Mouse (Mus musculus) lung, embryonic 14.5 days (tissue): ENCODE data around the gene Nfatc2. TPM values are rescaled to one million over a fixed set of nuclear protein-coding genes. Genes with fewer than 3 reads are reported as not detected.

Source experiments
- ATAC-seq: fragments of 200-750 bp; cut with Nextera tagmentation; 2 replicates; pipeline ENCODE4 v1.8.0; 2017; ENCODE audit warnings: mild to moderate bottlenecking, moderate TSS enrichment, moderate library complexity; ENCODE audit not compliant: insufficient read depth
- DNase-seq: peaks from one replicate; pipeline ENCODE4 v3.0.0-alpha.2; 2015
- H3K27ac ChIP-seq: fragments of 300-500 bp; sonication (generic); 2 replicates; pipeline ENCODE4 v1.5.1; 2014; ENCODE audit warnings: low read depth, mild to moderate bottlenecking, moderate library complexity
- H3K27me3 ChIP-seq: fragments of 300-500 bp; sonication (generic); 2 replicates; pipeline ENCODE4 v1.6.1; 2014; ENCODE audit warnings: low read length, control low read depth; ENCODE audit not compliant: insufficient read depth
- H3K36me3 ChIP-seq: fragments of 300-500 bp; sonication (generic); 2 replicates; pipeline ENCODE4 v1.6.1; 2014; ENCODE audit warnings: control low read depth; ENCODE audit not compliant: insufficient read depth
- H3K4me1 ChIP-seq: fragments of 300-500 bp; sonication (generic); 2 replicates; pipeline ENCODE4 v1.6.1; 2014; ENCODE audit warnings: antibody characterized with exemption, control low read depth; ENCODE audit not compliant: insufficient read depth
- H3K4me2 ChIP-seq: fragments of 300-500 bp; sonication (generic); 2 replicates; pipeline ENCODE4 v1.6.1; 2014; ENCODE audit warnings: mild to moderate bottlenecking
- H3K4me3 ChIP-seq: fragments of 300-500 bp; sonication (generic); 2 replicates; pipeline ENCODE4 v1.5.1; 2014; ENCODE audit warnings: low read depth, low read length
- H3K9ac ChIP-seq: fragments of 300-500 bp; sonication (generic); 2 replicates; pipeline ENCODE4 v1.6.1; 2014
- H3K9me3 ChIP-seq: fragments of 300-500 bp; sonication (generic); 2 replicates; pipeline ENCODE4 v1.6.1; 2016; ENCODE audit warnings: low read depth, low read length, control low read depth
- CTCF ChIP-seq: IDR thresholded peaks from 2 replicates; pipeline ENCODE4 v1.5.1; 2016; ENCODE audit warnings: antibody characterized with exemption, low read depth
- WGBS: fragments of 180-500 bp; shearing (Covaris S2); extraction: QIAGEN DNeasy Blood & Tissue Kit; methylation state at CpG from one replicate; pipeline ENCODE4 v1.1.7; 2014; 5-methylcytosine and 5-hydroxymethylcytosine counted together
- polyA plus RNA-seq: library from polyadenylated mRNA; unstranded; fragments of >200 nt; fragmentation: Nextera tagmentation; extraction: Ambion mirVana; gene quantifications from 2 replicates; pipeline ENCODE4 v1.2.1, GENCODE M21; 2014

Gene Nfatc2
- polyA plus RNA-seq, 1 experiment from 2014 or later = 2.3 TPM

DNA sequence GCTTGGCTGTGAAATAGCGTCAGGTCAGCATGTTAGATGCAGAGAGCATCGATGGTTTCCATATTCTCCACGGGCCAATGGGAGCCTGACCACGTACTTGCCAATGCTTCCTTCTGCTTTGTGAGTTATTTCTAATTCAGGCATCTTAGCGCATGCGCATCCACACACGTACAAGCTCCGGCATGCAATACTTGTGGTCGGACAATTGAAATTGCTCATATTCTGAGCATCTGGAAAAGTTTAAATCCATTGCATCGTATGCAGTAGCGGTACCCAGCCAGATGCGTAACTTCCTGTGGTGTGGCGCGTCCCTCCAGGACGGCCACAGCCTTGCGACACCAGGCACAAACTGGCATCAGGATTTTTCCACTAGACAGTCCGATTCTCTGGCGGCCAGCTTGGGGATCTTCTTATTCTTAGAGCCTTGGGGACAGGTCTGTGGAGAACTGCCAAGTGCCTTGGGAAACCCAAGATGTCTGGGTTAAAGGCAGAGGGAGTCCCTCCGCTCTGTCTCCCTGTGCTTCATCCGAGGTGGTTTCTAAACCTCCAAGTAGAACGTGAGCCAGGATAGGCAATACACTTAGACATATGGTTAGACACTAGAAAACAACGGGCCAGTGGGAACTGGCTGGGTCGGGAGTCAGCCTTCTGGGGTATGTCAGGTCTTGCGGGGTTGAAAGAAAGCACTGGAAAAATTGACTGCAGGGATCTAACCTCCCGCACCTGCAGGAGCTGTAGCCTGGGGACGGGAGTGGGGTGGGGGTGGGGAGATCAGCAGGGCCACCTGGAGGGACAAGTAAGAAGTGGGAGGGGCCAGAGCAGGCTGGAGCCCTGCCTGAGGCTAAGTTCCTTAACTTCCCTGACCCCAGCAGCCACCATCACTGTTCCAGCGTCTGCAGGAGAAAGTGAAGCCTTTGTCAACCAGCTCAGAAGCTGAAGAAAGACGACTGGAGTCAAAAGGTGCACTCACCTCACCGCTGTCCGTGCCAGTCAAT is 149.4 kb downstream of the Nfatc2 start:
- Histone ChIP-seq H3K4me3 (no peak overlapping the region), H3K4me2 (no peak overlapping the region), H3K27ac (no peak overlapping the region), H3K27me3 (peaks cover 2% of the 10 kb centered on the region; the same call in 1 of the 2 replicates), H3K36me3 (no peaks in the 10 kb centered on the region), H3K4me1 (peaks cover 3% of the 10 kb centered on the region; the same call in 1 of the 2 replicates), H3K9ac (no peak overlapping the region), H3K9me3 (no peaks in the 10 kb centered on the region)
- no peak for TF ChIP-seq CTCF
- 56% methylated on average over 30 of the region's 30 CpGs for WGBS
- DNase-seq = no peak
- no peak for ATAC-seq

DNA sequence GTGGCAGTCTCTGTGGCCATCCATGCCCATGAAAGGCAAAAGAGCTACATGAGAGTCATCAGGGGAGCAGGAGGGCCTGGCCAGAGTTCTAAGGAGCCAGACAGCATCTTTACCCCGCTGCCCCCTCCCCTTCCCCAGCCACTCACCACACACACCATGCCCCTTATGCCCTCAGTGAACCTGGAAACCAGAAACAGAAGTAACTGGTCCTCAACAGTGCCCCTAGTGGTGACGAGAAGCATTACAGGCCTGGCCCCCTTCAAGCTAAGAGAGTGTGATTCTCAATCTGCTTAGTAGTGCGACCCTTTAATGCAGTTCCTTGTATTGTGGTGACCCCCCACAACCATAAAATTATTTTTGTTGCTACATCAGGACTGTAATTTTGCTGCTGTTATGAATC is 150.5 kb downstream of the Nfatc2 start:
- peaks cover 2% of the 10 kb centered on the region; the same call in 1 of the 2 replicates for H3K27me3 ChIP-seq
- no peaks in the 10 kb centered on the region for H3K9me3 ChIP-seq
- ATAC-seq = no peak
- no peak overlapping the region for H3K4me3 ChIP-seq
- no peak overlapping the region for H3K27ac ChIP-seq
- H3K9ac ChIP-seq = no peak overlapping the region
- no peaks in the 10 kb centered on the region for H3K36me3 ChIP-seq
- no peak overlapping the region for H3K4me2 ChIP-seq
- TF ChIP-seq CTCF = peak; percentile 92
- peak; percentile 78 for DNase-seq
- 14% methylated on average over 3 of the region's 3 CpGs for WGBS
- H3K4me1 ChIP-seq = peaks cover 3% of the 10 kb centered on the region; the same call in 1 of the 2 replicates

DNA sequence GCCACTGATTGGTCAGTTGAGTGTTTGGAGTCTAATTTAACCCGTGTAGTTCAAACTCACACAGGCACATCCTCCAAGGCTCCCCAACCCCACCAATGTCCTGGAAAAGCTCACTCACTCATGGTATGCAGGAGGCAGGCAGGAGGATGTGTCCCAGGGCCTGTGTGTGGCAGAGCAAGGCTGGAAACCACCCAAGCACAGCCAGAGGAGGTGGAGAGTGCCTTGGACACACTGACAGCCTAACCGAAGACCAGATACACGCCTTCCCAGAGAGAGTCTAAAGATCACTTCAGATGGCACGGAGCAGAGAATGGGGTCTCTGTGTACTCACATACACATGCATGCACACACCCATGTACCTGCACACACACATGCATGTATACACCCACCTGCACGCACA is 153.4 kb downstream of the Nfatc2 start:
- 48% methylated on average over 5 of the region's 5 CpGs for WGBS

DNA sequence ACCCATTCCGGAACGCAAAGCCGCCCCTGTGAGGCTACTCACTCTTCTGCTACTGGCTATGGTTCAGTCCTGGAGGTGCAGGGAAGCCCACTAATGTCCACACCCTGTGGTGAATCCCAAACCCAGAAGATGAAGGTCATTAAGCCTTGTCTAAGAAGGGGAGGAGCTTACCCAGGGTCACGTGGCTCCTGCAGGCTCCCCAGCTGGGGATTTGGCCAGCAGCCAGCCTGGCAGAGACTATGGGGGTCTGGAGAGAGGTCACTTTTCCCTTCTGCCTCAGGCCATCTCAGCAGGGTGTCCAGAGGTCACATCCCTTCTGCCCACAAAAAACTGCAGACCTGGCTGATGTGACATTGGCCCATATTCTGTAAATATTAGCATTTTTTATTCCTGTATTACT is 153.9 kb downstream of the Nfatc2 start:
- no peak for TF ChIP-seq CTCF
- DNase-seq (peak; percentile 75), ATAC-seq (peak; percentile 43)
- H3K4me1 ChIP-seq = peaks cover 3% of the 10 kb centered on the region; the same call in 1 of the 2 replicates
- no peak overlapping the region for H3K4me3 ChIP-seq
- H3K36me3 ChIP-seq = no peaks in the 10 kb centered on the region
- WGBS = 6% methylated on average over 4 of the region's 4 CpGs
- H3K9ac ChIP-seq = no peak overlapping the region
- no peak overlapping the region for H3K4me2 ChIP-seq
- H3K9me3 ChIP-seq = no peaks in the 10 kb centered on the region
- H3K27me3 ChIP-seq = peaks cover 5% of the 10 kb centered on the region; the same call in 1 of the 2 replicates
- H3K27ac ChIP-seq = no peak overlapping the region; the same call in 1 of the 2 replicates

More for the DNA sequence above, 153.4 kb downstream of the Nfatc2 start:
- no peak overlapping the region for H3K4me3 ChIP-seq
- peak overlapping the region; percentile 42; the same call in 1 of the 2 replicates for H3K27ac ChIP-seq
- no peak overlapping the region for H3K4me2 ChIP-seq
- ATAC-seq (no peak; the same call in 1 of the 2 replicates), DNase-seq (peak; percentile 19)
- H3K27me3 ChIP-seq = peaks cover 5% of the 10 kb centered on the region; the same call in 1 of the 2 replicates
- TF ChIP-seq CTCF = no peak
- H3K9ac ChIP-seq = no peak overlapping the region
- peaks cover 3% of the 10 kb centered on the region; the same call in 1 of the 2 replicates for H3K4me1 ChIP-seq
- no peaks in the 10 kb centered on the region for H3K36me3 ChIP-seq
- no peaks in the 10 kb centered on the region for H3K9me3 ChIP-seq

DNA sequence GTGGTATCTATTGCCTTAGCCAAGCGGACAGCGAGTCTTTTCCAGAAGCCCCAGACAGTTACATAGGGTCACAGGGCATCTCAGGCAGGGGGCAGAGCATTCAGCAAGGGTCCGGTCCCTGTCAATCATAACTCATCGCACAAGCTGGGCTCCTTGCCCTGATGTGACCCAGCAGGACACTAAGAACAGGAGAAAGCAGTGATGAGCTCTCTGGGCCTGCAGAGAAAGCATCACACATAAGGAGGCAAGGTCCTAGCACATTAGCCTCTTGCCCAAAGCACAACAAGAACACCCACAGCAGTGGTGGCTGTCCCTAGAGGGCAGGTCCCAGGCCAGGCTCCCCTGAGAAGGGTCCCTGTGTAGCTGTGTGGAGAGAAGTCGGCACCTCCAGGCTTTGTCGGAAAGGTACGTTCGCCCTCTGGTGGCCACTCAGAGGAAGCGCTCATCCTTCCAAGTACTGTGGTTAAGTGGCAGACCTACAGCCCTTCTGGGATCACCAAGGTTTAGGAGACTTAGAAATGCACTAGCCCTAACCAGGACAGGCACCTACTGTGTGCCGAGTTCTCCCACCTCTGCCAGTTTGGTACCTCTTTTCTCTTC is 156.1 kb downstream of the Nfatc2 start:
- Histone ChIP-seq H3K36me3 (no peaks in the 10 kb centered on the region), H3K27me3 (0 out of 2 replicates have a peak, but pooled peaks cover 3% of the 10 kb centered on the region), H3K9ac (no peak overlapping the region), H3K4me2 (no peak overlapping the region), H3K27ac (no peak overlapping the region), H3K4me3 (no peak overlapping the region), H3K4me1 (peaks cover 3% of the 10 kb centered on the region; the same call in 1 of the 2 replicates), H3K9me3 (no peaks in the 10 kb centered on the region)
- ATAC-seq = peak; percentile 74
- WGBS = 33% methylated on average over 10 of the region's 10 CpGs
- TF ChIP-seq CTCF = peak; percentile 96
- peak; percentile 89 for DNase-seq

DNA sequence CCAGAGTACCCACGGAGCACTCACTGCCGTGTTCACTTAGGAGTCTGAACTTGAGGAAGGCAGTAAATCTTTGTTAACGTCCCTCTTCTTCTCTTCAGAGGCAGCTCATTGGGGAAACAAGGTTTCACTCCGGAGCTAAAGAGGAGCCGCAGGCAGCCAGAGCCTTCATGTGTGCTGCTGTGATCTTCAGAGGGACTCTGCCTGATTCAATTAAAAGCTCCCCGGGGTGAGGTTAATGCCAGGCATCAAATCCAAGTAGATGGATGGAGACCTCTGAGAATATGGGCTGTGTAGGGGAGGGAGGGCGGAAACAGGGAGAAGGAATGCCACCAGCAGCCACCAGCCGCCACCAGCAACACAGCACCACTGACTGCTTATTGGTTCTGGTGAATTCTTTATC is 157.3 kb downstream of the Nfatc2 start:
- peaks cover 3% of the 10 kb centered on the region; the same call in 1 of the 2 replicates for H3K4me1 ChIP-seq
- DNase-seq = no peak
- TF ChIP-seq CTCF = no peak
- ATAC-seq = no peak
- no peak overlapping the region for H3K4me2 ChIP-seq
- H3K9me3 ChIP-seq = no peaks in the 10 kb centered on the region
- no peaks in the 10 kb centered on the region for H3K36me3 ChIP-seq
- whole genome bisulfite sequencing = 31% methylated on average over 8 of the region's 8 CpGs
- H3K27ac ChIP-seq = no peak overlapping the region
- H3K4me3 ChIP-seq = no peak overlapping the region
- no peak overlapping the region for H3K9ac ChIP-seq
- 0 out of 2 replicates have a peak, but pooled peaks cover 3% of the 10 kb centered on the region for H3K27me3 ChIP-seq

DNA sequence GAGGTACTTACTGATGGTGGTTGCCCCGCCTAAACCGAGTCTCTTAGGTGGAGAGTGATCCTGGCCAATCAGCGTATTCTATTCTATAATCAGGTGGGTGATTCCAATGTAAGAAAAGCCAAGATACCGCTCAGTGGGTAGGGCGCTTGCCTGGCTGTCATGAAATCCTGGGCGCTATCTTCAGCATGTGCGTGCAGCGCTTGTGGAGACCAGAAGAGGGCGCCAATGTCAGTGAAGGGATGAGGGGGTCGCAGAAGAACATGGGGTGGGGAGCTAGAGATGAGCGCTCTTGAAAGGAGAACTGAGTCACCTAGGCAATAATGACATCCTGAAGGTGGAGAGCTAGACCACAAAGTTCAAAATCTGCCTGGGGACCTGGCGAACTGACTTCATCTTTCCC is 160.0 kb downstream of the Nfatc2 start:
- DNase-seq = no peak
- H3K4me1 ChIP-seq = no peaks in the 10 kb centered on the region
- H3K9ac ChIP-seq = no peak overlapping the region
- no peak for ATAC-seq
- no peak overlapping the region for H3K4me3 ChIP-seq
- no peaks in the 10 kb centered on the region for H3K9me3 ChIP-seq
- WGBS = 88% methylated on average over 12 of the region's 12 CpGs
- no peaks in the 10 kb centered on the region for H3K36me3 ChIP-seq
- TF ChIP-seq CTCF = peak; percentile 13; the same call in 1 of the 2 replicates
- H3K27me3 ChIP-seq = 0 out of 2 replicates have a peak, but pooled peaks cover 3% of the 10 kb centered on the region
- H3K4me2 ChIP-seq = no peak overlapping the region
- H3K27ac ChIP-seq = no peak overlapping the region
